8 mouse cellular contexts compared by ENCODE assay signal in the genomic region with DNA sequence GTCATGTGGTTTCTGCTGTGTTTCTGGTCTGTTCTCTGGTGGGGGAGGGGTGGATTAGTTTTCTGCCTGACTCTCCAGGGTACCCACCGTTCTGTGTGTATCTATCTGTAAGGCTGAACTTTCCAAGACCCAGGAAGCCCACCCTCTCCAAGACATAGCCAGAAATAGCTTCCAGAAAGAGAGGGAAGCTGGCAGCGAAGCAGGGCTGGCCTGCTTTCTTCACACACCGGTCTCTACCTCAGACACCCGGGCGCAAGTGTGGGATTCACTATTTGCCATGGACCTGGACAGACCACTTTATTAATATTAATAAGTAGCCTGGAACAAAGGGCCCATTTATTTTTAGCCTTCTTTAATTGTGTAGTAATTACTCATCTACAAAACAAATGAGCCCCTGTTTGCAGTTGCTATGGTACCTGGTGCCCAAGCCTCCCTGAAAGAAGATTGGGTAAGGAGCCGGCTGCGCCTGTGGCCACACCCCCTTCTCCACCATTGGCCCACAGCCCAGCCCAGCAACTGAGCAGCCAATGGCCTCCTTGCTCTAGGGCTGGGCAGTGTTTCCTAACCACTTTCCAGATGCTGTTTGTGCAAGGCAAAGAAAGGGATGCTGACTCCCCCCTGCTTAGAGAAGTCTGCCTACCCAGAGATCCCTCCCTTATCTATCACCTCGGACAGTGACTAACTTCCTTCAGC.
A peak's percentile ranks its signal among the peaks of the same experiment; 100 is the strongest.
DNase-seq lines count a peak whose midpoint lies in the region; ATAC-seq and TF ChIP-seq lines count a peak whose summit lies in the region.

No protein-coding gene starts in this region.

- no peaks in the 10 kb centered on the region for H3K9me3 ChIP-seq in embryonic facial prominence, embryonic 14.5 days (ENCODE audit: control insufficient read depth, low read length)
- H3K9me3 ChIP-seq in heart, embryonic 14.5 days (ENCODE audit: control insufficient read depth, low read length): no peaks in the 10 kb centered on the region
- H3K9me3 ChIP-seq in liver, embryonic 11.5 days (ENCODE audit: control insufficient read depth, low read length): no peaks in the 10 kb centered on the region
- H3K9me3 ChIP-seq in midbrain, postnatal 0 days (ENCODE audit: low read length): no peaks in the 10 kb centered on the region

- ATAC-seq in embryonic facial prominence, embryonic 14.5 days (ENCODE audit: low read depth): peak; percentile 92
- ATAC-seq in heart, embryonic 14.5 days (ENCODE audit: insufficient number of reproducible peaks, insufficient read depth, low FRiP score, low read depth): peak; percentile 70
- peak; percentile 82 for ATAC-seq in liver, embryonic 11.5 days (replicated peaks; ENCODE audit: low FRiP score)
- peak; percentile 95 for ATAC-seq in midbrain, postnatal 0 days (ENCODE audit: low FRiP score)

- peaks cover 6% of the 10 kb centered on the region; the same call in 1 of the 2 replicates for H3K4me1 ChIP-seq in embryonic facial prominence, embryonic 14.5 days (ENCODE audit: control insufficient read depth, insufficient read depth, low read length)
- H3K4me1 ChIP-seq in heart, embryonic 14.5 days (ENCODE audit: control insufficient read depth in 2 of 2, insufficient read depth in 2 of 2, low read length in 2 of 2): peaks cover 49 to 59% of the 10 kb centered on the region in 2 experiments
- peaks cover 25% of the 10 kb centered on the region for H3K4me1 ChIP-seq in liver, embryonic 11.5 days (replicated peaks; ENCODE audit: control insufficient read depth, insufficient read depth, low read length)
- 0 out of 2 replicates have a peak, but pooled peaks cover 15% of the 10 kb centered on the region for H3K4me1 ChIP-seq in midbrain, postnatal 0 days (ENCODE audit: insufficient read depth, low read length)

- no peak overlapping the region for H3K4me2 ChIP-seq in embryonic facial prominence, embryonic 14.5 days (ENCODE audit: low read depth, low read length)
- H3K4me2 ChIP-seq in heart, embryonic 14.5 days (ENCODE audit: low read length): no peak overlapping the region; the same call in 1 of the 2 replicates
- H3K4me2 ChIP-seq in liver, embryonic 11.5 days: peak overlapping the region; percentile 12; the same call in 1 of the 2 replicates
- no peak overlapping the region; the same call in 1 of the 2 replicates for H3K4me2 ChIP-seq in midbrain, postnatal 0 days (ENCODE audit: low read depth, low read length, poor library complexity, severe bottlenecking)

- H3K4me3 ChIP-seq in embryonic facial prominence, embryonic 14.5 days (ENCODE audit: low read depth, low read length): no peak overlapping the region
- H3K4me3 ChIP-seq in heart, embryonic 14.5 days (ENCODE audit: control insufficient read depth in 1 of 2, insufficient read depth in 1 of 2, low read depth in 1 of 2, low read length in 2 of 2): no peak overlapping the region
- no peak overlapping the region for H3K4me3 ChIP-seq in liver, embryonic 11.5 days (ENCODE audit: low read depth, low read length)
- no peak overlapping the region for H3K4me3 ChIP-seq in midbrain, postnatal 0 days (ENCODE audit: low read depth, low read length)

- H3K36me3 ChIP-seq in embryonic facial prominence, embryonic 14.5 days (ENCODE audit: control insufficient read depth, insufficient read depth, low read length): peaks cover 7% of the 10 kb centered on the region; the same call in 1 of the 2 replicates
- H3K36me3 ChIP-seq in heart, embryonic 14.5 days (ENCODE audit: control insufficient read depth, insufficient read depth, low read length): peaks cover 13% of the 10 kb centered on the region
- H3K36me3 ChIP-seq in liver, embryonic 11.5 days (ENCODE audit: control insufficient read depth, insufficient read depth, low read length): peaks cover 2% of the 10 kb centered on the region; the same call in 1 of the 2 replicates
- H3K36me3 ChIP-seq in midbrain, postnatal 0 days (ENCODE audit: insufficient read depth, low read length): no peaks in the 10 kb centered on the region

- peak; percentile 97 for DNase-seq in heart, adult 11 months
- DNase-seq in heart, adult 8-10 months (ENCODE audit: low spot score): no peak
- peak; percentile 85 for DNase-seq in embryonic facial prominence, embryonic 14.5 days (ENCODE audit: low spot score)
- peak; percentile 24 to 46 for DNase-seq in kidney, postnatal 36 days
- DNase-seq in liver, embryonic 11.5 days (ENCODE audit: low spot score): no peak
- DNase-seq in midbrain, postnatal 0 days (ENCODE audit: low spot score): peak; percentile 96
- no peak for DNase-seq in T-cell, adult 2 months (ENCODE audit: low spot score)

- peak overlapping the region; percentile 39; the same call in 1 of the 2 replicates for H3K27ac ChIP-seq in embryonic facial prominence, embryonic 14.5 days (replicated peaks; ENCODE audit: low read depth, low read length)
- peak overlapping the region; percentile 19 to 46; a peak in 3 of 4 replicates for H3K27ac ChIP-seq in heart, embryonic 14.5 days (replicated peaks in 1 of 2; ENCODE audit: control insufficient read depth in 1 of 2, insufficient read depth in 1 of 2, low read depth in 2 of 2, low read length in 2 of 2)
- no peak overlapping the region for H3K27ac ChIP-seq in liver, embryonic 11.5 days (ENCODE audit: low read depth, low read length)
- H3K27ac ChIP-seq in midbrain, postnatal 0 days (ENCODE audit: low read depth, low read length): peak overlapping the region; percentile 67

- no peaks in the 10 kb centered on the region for H3K27me3 ChIP-seq in embryonic facial prominence, embryonic 14.5 days (replicated peaks; ENCODE audit: control insufficient read depth, insufficient read depth, low read length)
- H3K27me3 ChIP-seq in heart, embryonic 14.5 days (ENCODE audit: control insufficient read depth, insufficient read depth, low read length): no peaks in the 10 kb centered on the region
- H3K27me3 ChIP-seq in liver, embryonic 11.5 days (replicated peaks; ENCODE audit: control insufficient read depth, insufficient read depth, low read length): no peaks in the 10 kb centered on the region
- no peaks in the 10 kb centered on the region for H3K27me3 ChIP-seq in midbrain, postnatal 0 days (ENCODE audit: insufficient read depth, low read length)

- no peak for TF ChIP-seq CTCF in midbrain, postnatal 0 days (IDR thresholded peaks at IDR 0.05)

- H3K9ac ChIP-seq in embryonic facial prominence, embryonic 14.5 days (ENCODE audit: low read depth, low read length): no peak overlapping the region
- H3K9ac ChIP-seq in heart, embryonic 14.5 days (ENCODE audit: low read length): no peak overlapping the region
- H3K9ac ChIP-seq in liver, embryonic 11.5 days (ENCODE audit: low read depth, low read length): no peak overlapping the region
- no peak overlapping the region for H3K9ac ChIP-seq in midbrain, postnatal 0 days (replicated peaks; ENCODE audit: low read length, poor library complexity, severe bottlenecking)

- WGBS in embryonic facial prominence, embryonic 14.5 days: 44% methylated on average over 8 of the region's 8 CpGs
- 47% methylated on average over 8 of the region's 8 CpGs for WGBS in heart, embryonic 14.5 days
- 62% methylated on average over 8 of the region's 8 CpGs for WGBS in liver, embryonic 11.5 days
- WGBS in midbrain, postnatal 0 days: 30% methylated on average over 8 of the region's 8 CpGs

Comparison
In these comparisons a context has a peak if more than half of its experiments do, and no peak if none do; other contexts are left out.
1. DNase-seq: peak in heart, adult 11 months (single experiment), embryonic facial prominence, embryonic 14.5 days (single experiment), kidney, postnatal 36 days (2 of 2) and midbrain, postnatal 0 days (single experiment); none in heart, adult 8-10 months (single experiment), liver, embryonic 11.5 days (single experiment) and T-cell, adult 2 months (single experiment).
2. Peak in every context shown above with its lines, with median percentiles within 50 percentile points of each other: ATAC-seq.